Mouse (Mus musculus) neural tube, embryonic 15.5 days (tissue): ENCODE measurements around the gene Cant1. TPM values are rescaled to one million over a fixed set of nuclear protein-coding genes. Genes with fewer than 3 reads are reported as not detected.
A peak's percentile ranks its signal among the peaks of the same experiment; 100 is the strongest.

Experiments
- ATAC-seq: fragments of 200-750 bp; cut with Nextera tagmentation; 2 replicates; pipeline ENCODE4 v1.8.0; 2017; ENCODE audit warnings: mild to moderate bottlenecking, moderate TSS enrichment, moderate library complexity; ENCODE audit not compliant: low FRiP score
- H3K27ac ChIP-seq: fragments of 300-500 bp; sonication (generic); replicated peaks from 2 replicates; pipeline ENCODE4 v1.5.1; 2015; ENCODE audit warnings: mild to moderate bottlenecking, inconsistent platforms
- H3K27me3 ChIP-seq: fragments of 300-500 bp; sonication (generic); replicated peaks from 2 replicates; pipeline ENCODE4 v1.6.1; 2015; ENCODE audit warnings: inconsistent platforms
- H3K36me3 ChIP-seq: fragments of 300-500 bp; sonication (generic); 2 replicates; pipeline ENCODE4 v1.6.1; 2015; ENCODE audit warnings: inconsistent platforms
- H3K4me1 ChIP-seq: fragments of 300-500 bp; sonication (generic); 2 replicates; pipeline ENCODE4 v1.6.1; 2015; ENCODE audit warnings: inconsistent platforms
- H3K4me2 ChIP-seq: fragments of 300-500 bp; sonication (generic); 2 replicates; pipeline ENCODE4 v1.6.1; 2015; ENCODE audit warnings: inconsistent platforms, mild to moderate bottlenecking, moderate library complexity
- H3K4me3 ChIP-seq: fragments of 300-500 bp; sonication (generic); replicated peaks from 2 replicates; pipeline ENCODE4 v1.5.1; 2015; ENCODE audit warnings: mild to moderate bottlenecking, inconsistent platforms
- H3K9ac ChIP-seq: fragments of 300-500 bp; sonication (generic); replicated peaks from 2 replicates; pipeline ENCODE4 v1.6.1; 2015; ENCODE audit warnings: mild to moderate bottlenecking, inconsistent platforms
- H3K9me3 ChIP-seq: fragments of 300-500 bp; sonication (generic); replicated peaks from 2 replicates; pipeline ENCODE4 v1.6.1; 2016; ENCODE audit warnings: inconsistent platforms
- WGBS: fragments of 180-500 bp; shearing (Covaris S2); methylation state at CpG from one replicate; pipeline ENCODE4 v1.1.7; 2015; ENCODE audit warnings: mixed read lengths; 5-methylcytosine and 5-hydroxymethylcytosine counted together
- polyA plus RNA-seq: library from polyadenylated mRNA; unstranded; fragments of >200 nt; fragmentation: Nextera tagmentation; extraction: Ambion mirVana; gene quantifications from 2 replicates; pipeline ENCODE4 v1.2.1, GENCODE M21; 2015

Cant1 gene
- polyA plus RNA-seq, 1 experiment from 2014 or later = 29.4 TPM

DNA sequence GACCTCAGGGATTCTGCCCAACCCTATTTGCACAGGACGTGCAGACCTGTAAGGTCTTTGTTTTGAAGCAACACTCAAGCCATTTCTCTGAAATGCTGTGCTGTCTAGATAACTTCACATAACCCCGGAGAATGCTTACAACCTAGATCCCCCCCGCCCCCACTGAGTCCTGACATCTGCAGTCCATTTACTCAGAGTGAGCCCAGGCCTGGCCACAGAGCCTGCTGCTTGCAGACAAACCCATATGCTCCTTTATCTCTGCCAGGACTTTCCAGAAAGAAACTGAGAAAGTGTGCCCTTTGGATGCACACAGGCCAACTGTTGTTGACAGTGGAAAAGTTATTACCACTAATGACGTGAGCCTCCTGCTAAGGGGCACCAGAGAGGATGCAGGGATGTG, 28.5 kb upstream of the Cant1 start:
- Histone ChIP-seq H3K36me3 (no peaks in the 10 kb centered on the region), H3K4me3 (no peak overlapping the region), H3K27me3 (peaks cover 4% of the 10 kb centered on the region; the same call in 1 of the 2 replicates), H3K4me1 (peaks cover 10% of the 10 kb centered on the region; the same call in 1 of the 2 replicates), H3K9ac (no peak overlapping the region), H3K27ac (no peak overlapping the region), H3K9me3 (no peaks in the 10 kb centered on the region), H3K4me2 (no peak overlapping the region)
- WGBS = 67% methylated on average over 4 of the region's 4 CpGs
- ATAC-seq = no peak

DNA sequence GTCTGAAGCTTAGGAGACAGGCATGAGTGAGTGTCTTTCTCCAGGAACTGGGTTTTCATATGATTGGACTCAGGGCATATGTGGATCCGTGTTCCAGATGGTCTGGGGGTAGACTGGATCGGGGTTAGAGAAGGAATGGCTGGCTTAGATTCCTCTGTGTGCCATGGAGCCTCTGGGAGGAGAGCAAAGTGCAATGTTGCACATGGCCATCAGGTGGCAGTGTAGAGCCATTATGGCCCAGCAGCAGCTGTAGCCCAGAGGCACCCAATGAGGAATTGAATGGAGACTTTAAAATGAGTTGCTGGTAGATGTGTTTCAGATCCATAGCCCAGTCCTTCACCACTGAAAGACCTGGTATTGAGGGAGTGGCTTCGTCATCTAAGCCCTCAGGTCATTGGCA, 27.0 kb upstream of the Cant1 start:
- Histone ChIP-seq H3K27ac (no peak overlapping the region), H3K4me3 (no peak overlapping the region), H3K9me3 (no peaks in the 10 kb centered on the region), H3K27me3 (peaks cover 4% of the 10 kb centered on the region; the same call in 1 of the 2 replicates), H3K36me3 (no peaks in the 10 kb centered on the region), H3K9ac (no peak overlapping the region), H3K4me2 (no peak overlapping the region), H3K4me1 (peaks cover 13% of the 10 kb centered on the region; the same call in 1 of the 2 replicates)
- WGBS = 8% methylated on average over 3 of the region's 3 CpGs
- ATAC-seq = peak; percentile 53

- Histone ChIP-seq H3K9ac (no peak overlapping the region), H3K9me3 (no peaks in the 10 kb centered on the region), H3K36me3 (no peaks in the 10 kb centered on the region), H3K27me3 (peaks cover 4% of the 10 kb centered on the region; the same call in 1 of the 2 replicates), H3K4me3 (no peak overlapping the region), H3K4me2 (no peak overlapping the region), H3K27ac (no peak overlapping the region), H3K4me1 (peaks cover 28% of the 10 kb centered on the region)
- ATAC-seq = no peak
- WGBS = 32% methylated on average over 11 of the region's 11 CpGs
Observed at GRCm38 (mm10) chr11:118443201-118443970, 24.5 kb upstream of the Cant1 start.

DNA sequence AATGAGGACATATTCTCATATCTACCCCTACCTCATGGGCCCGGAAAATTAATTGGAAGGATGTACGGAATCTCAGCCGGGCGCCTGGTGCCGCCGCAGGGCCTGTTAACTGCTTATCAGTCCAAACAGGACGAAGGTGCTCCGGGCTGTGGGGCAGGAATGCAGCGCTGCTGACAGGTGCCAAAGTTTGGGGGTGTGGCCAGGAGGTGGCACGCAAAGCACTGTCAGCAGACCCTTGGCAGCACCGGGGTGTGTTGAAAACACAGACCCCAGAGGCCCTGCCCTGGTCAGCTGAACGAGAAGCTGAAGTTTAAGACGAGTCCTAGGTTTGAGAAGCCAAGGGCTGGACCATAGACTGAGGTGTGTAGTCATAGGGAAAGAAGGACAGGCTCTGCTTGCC, 23.8 kb upstream of the Cant1 start:
- Histone ChIP-seq H3K9me3 (no peaks in the 10 kb centered on the region), H3K4me1 (peaks cover 30% of the 10 kb centered on the region), H3K4me2 (no peak overlapping the region), H3K9ac (no peak overlapping the region), H3K27ac (no peak overlapping the region), H3K4me3 (no peak overlapping the region), H3K36me3 (no peaks in the 10 kb centered on the region), H3K27me3 (peaks cover 4% of the 10 kb centered on the region; the same call in 1 of the 2 replicates)
- WGBS = 67% methylated on average over 13 of the region's 13 CpGs
- ATAC-seq = no peak

DNA sequence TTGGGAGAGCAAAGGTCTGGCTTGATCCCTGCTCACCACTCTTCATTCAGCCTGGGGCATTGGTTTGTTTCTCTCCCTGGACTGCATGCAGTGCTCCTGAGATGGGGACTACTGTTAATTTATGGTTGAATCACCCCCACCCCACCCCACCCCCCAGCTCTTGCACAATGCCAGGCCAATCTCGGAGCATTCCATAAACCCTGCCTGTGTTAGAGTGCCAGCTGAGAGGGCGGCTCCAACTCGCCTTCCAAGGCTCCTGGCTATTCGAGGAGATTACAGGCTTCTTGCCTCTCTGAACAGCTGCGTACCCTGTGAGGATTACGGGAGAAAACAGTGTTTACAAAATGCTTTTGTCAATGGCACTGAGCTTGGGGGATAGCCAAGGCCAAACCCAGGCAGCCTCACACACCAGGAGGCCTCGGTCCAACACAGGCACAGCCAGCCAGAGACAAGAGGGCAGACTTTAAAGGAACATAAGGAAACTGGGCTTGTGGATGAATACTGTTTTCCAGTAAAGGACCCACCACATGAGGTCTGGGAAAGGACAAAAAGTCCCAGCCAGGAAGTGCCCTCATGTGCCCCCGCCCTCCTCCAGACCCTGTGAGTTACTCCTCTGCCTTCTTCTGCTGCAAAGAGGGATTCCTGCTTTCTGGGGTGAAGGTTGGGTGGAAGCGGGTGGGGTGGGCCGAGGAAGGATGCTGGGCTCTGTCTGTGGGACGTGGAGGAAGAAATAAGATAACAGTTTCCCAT, 20.0 kb upstream of the Cant1 start:
- WGBS = 14% methylated on average over 11 of the region's 11 CpGs
- H3K9ac ChIP-seq = no peak overlapping the region
- no peaks in the 10 kb centered on the region for H3K9me3 ChIP-seq
- ATAC-seq = peak; percentile 30; the same call in 1 of the 2 replicates
- peak overlapping the region; percentile 65 for H3K27ac ChIP-seq
- no peaks in the 10 kb centered on the region for H3K27me3 ChIP-seq
- H3K4me1 ChIP-seq = peaks cover 36% of the 10 kb centered on the region
- no peaks in the 10 kb centered on the region for H3K36me3 ChIP-seq
- H3K4me3 ChIP-seq = no peak overlapping the region
- H3K4me2 ChIP-seq = no peak overlapping the region

DNA sequence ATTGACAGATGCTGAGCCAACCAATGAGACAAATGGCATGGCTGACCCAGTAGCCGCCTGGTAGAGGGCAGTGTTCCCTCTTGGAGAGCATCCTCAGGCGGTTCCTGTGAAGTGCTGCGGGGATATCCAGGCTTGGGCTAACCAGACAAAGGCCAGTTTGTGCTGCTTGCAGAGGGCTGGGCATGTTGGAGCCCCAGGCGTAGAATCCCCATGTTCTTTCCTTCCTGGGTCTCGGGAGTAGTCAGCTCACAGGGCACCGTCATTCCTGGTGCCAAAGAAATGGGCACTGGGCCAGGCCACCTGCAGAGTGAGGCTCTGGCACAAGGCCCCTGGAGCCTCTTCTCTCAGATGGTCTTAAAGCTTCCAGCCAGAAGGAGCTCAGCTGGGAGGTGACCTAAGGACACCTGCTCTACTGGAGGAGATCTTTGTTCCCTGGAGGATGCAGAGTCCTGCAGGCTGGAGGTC, 17.6 kb upstream of the Cant1 start:
- H3K4me2 ChIP-seq = no peak overlapping the region
- no peaks in the 10 kb centered on the region for H3K36me3 ChIP-seq
- ATAC-seq = peak; percentile 53; the same call in 1 of the 2 replicates
- no peaks in the 10 kb centered on the region for H3K27me3 ChIP-seq
- H3K27ac ChIP-seq = 0 out of 2 replicates have a peak overlapping the region, but pooled peaks have one; percentile 0
- no peaks in the 10 kb centered on the region for H3K9me3 ChIP-seq
- no peak overlapping the region for H3K9ac ChIP-seq
- no peak overlapping the region for H3K4me3 ChIP-seq
- peaks cover 40% of the 10 kb centered on the region for H3K4me1 ChIP-seq
- WGBS = 14% methylated on average over 6 of the region's 6 CpGs

DNA sequence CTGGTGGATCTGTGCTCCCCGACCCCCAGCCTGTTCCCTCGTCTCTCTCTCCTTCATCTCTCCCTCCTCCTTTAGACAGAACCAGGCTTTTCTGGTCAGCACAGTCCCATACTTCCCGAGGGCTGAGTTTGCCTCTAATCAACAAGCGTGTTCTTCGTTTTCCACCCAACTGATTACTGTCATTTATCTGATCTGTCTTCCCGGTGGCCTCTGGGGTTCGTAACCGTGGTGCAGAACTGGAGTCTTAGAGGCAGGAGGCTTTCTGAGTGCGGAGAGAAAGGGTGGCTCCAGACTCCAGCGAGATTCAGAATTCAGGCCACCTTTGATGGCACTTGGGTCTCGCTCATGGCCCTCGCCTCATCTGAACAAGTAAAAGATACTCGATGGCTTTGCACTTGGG, 15.2 kb upstream of the Cant1 start:
- Histone ChIP-seq H3K27ac (no peak overlapping the region), H3K9me3 (no peaks in the 10 kb centered on the region), H3K27me3 (no peaks in the 10 kb centered on the region), H3K4me2 (peak overlapping the region; percentile 34; the same call in 1 of the 2 replicates), H3K36me3 (no peaks in the 10 kb centered on the region), H3K9ac (no peak overlapping the region), H3K4me1 (peaks cover 48% of the 10 kb centered on the region), H3K4me3 (no peak overlapping the region)
- 49% methylated on average over 13 of the region's 13 CpGs for WGBS
- no peak for ATAC-seq

DNA sequence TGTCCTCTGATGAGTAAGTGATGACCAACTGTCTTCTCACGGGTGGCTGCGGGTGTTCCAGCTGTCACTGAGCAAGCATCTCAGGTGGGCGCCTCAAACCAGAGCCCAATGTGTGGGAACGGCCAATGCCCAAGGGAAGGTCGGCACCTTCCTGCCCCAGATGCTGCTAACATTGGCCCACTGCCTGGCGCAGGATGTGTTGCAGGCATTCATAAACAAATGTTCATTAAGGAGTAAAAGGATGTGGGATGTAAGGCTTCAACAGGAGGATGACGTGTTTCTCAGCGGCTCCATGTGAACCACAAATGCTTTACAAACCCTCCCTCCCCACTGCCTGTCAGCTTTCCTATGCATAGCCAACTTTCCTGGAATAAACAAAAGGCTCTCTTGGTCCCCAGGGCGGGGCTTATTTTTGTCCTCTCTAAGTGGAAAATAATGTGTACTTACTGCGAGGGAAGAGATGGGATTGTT, 14.5 kb upstream of the Cant1 start:
- ATAC-seq = no peak
- Histone ChIP-seq H3K36me3 (no peaks in the 10 kb centered on the region), H3K27me3 (no peaks in the 10 kb centered on the region), H3K27ac (0 out of 2 replicates have a peak overlapping the region, but pooled peaks have one; percentile 20), H3K4me3 (no peak overlapping the region), H3K4me2 (peak overlapping the region; percentile 34; the same call in 1 of the 2 replicates), H3K9ac (no peak overlapping the region), H3K4me1 (peaks cover 48% of the 10 kb centered on the region), H3K9me3 (no peaks in the 10 kb centered on the region)
- WGBS = 71% methylated on average over 10 of the region's 10 CpGs

DNA sequence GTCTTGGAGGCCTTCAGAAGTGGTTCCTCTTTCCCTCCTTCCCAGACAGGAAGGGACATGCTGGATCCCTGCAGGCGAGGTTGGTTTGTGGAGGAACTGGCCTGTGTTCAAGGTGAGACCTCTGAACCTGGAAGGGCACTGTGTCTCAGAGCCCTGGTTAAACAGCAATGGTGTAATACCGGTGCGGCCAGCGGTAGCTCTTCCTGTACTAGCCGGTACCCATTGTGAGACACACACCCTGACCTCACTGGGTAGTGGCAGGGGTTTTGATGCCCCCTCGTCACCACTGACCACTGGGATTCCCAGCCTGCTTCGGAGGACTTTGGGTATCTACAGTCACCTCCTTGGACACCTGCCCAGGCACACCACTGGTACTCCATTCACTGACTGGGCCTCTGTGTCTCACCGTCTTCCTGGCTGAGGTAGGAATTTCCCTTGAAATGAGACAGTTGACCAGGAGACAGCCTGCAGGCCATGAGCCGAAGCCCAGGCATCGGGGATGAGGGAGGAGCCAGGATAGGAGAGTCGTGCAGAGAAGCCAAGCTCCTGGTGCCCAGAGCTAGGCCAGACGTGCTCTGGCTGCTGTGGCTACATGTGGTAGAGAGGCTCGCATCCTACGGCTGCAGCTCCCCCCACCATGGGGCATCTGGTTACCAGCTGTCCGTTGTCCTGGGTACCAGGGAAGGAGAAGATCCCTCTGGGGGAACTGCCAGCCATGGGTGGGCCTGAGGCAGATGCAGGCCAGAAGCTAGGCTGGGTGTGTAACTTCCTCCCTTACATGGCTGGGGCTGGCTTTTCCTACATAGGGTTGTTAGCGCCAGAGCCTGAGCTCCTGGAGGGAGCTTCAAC, 12.4 kb upstream of the Cant1 start:
- Histone ChIP-seq H3K9me3 (no peaks in the 10 kb centered on the region), H3K27ac (no peak overlapping the region), H3K4me2 (no peak overlapping the region), H3K36me3 (no peaks in the 10 kb centered on the region), H3K4me3 (no peak overlapping the region), H3K4me1 (peaks cover 53% of the 10 kb centered on the region), H3K9ac (no peak overlapping the region), H3K27me3 (no peaks in the 10 kb centered on the region; the same call in 1 of the 2 replicates)
- ATAC-seq = no peak
- WGBS = 79% methylated on average over 16 of the region's 16 CpGs

DNA sequence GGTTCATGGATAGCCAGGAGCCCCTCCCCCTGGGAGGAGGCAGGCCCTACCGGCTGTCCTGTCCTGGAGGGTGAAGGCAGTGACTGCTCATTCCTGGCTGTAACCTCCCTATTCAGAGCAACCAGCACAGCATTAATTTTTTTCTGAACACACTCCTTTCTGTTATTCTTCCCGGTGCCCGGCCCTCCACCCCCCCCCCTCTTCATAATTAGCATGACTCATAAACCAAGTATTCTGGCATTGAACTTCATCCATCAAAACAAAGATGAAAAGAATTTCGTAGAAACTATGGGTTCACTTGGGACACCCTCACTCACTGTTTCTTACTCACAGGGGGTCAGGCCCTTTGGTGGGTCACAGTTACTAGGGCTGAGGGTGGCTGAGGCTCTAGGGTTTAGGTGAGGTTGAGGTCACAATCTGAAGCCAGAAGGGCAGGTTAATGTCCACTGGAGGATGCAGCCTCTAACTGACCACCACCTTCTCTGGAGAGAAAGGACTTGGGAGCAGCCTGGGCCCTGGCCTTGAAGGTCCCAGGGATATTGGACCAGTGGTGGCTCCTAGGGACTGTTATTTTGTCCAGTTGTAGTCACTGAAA, 11.5 kb upstream of the Cant1 start:
- Histone ChIP-seq H3K4me3 (no peak overlapping the region), H3K9ac (no peak overlapping the region), H3K9me3 (no peaks in the 10 kb centered on the region), H3K27me3 (no peaks in the 10 kb centered on the region; the same call in 1 of the 2 replicates), H3K27ac (no peak overlapping the region), H3K4me2 (peak overlapping the region; percentile 22; the same call in 1 of the 2 replicates), H3K36me3 (no peaks in the 10 kb centered on the region), H3K4me1 (peaks cover 52% of the 10 kb centered on the region)
- no peak for ATAC-seq
- 52% methylated on average over 4 of the region's 4 CpGs for WGBS
